Mouse (Mus musculus): Measurements from ENCODE around the gene Thg1l.

- TF ChIP-seq POLR2A (IDR thresholded peaks at IDR 0.05; ENCODE audit: insufficient read depth, low read length) (no peak), CTCF (IDR thresholded peaks at IDR 0.05; ENCODE audit: low read depth, low read length) (no peak)
These were observed 13.0 kb downstream of the Thg1l start for GRCm38 (mm10) chr11:45942281-45942680.
